Mouse (Mus musculus): Measurements from ENCODE around the gene Rab3b. TPM values are rescaled to one million over a fixed set of nuclear protein-coding genes. Genes with fewer than 3 reads are reported as not detected.
A peak's percentile ranks its signal among the peaks of the same experiment; 100 is the strongest.

The Rab3b gene
- total and polyA plus RNA-seq, 2 experiments from 2014 or later = 86.2 to 298 TPM

GRCm38 (mm10) chr4:108848505-108848848 lies 30.4 kb upstream of the Rab3b start, which contains the start of gene A730015C16Rik:
A730015C16Rik (minus strand) TSS chr4:108848619.
- 14% methylated on average over 20 of the region's 20 CpGs for WGBS
- ATAC-seq (peak; percentile 16; the same call in 1 of the 2 replicates), DNase-seq (peak; percentile 14)
- H3K4me1 ChIP-seq (ENCODE audit: insufficient read depth) = peaks cover 16% of the 10 kb centered on the region
- H3K36me3 ChIP-seq (ENCODE audit: insufficient read depth) = no peaks in the 10 kb centered on the region
- peak within 1 kb of the TSS; percentile 94 for H3K4me2 ChIP-seq (ENCODE audit: low read depth)
- H3K9ac ChIP-seq = peak within 1 kb of the TSS; percentile 61
- no peaks in the 10 kb centered on the region for H3K27me3 ChIP-seq (ENCODE audit: insufficient read depth, low read length)
- H3K27ac ChIP-seq (ENCODE audit: low read depth, low read length) = peak within 1 kb of the TSS; percentile 85
- no peak for TF ChIP-seq CTCF (IDR thresholded peaks at IDR 0.05; ENCODE audit: low read depth)
- H3K4me3 ChIP-seq (ENCODE audit: low read depth, low read length) = peak within 1 kb of the TSS; percentile 59
- no peaks in the 10 kb centered on the region for H3K9me3 ChIP-seq (ENCODE audit: low read length)

DNA sequence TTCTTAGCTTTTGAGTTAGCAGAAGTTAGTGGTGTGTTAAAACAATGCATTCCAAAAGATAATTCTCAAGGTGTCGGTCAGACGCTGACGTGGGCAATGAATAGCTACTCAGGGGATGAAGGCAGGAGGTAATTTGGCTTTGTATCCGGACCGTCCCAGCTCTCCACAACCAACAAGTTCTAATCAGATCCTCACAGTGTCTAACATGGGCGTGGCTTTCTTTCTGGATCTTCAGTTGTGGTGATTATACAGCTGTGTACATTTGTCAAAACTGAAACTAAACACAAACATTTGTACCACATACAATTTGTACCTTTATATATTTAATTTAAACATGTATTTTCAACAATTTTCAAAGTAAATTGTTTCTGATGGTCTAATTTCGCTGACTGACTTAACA lies 12.1 kb upstream of the Rab3b start:
- Histone ChIP-seq H3K4me3 (ENCODE audit: low read depth, low read length) (no peak overlapping the region), H3K9ac (no peak overlapping the region), H3K4me2 (ENCODE audit: low read depth) (no peak overlapping the region), H3K36me3 (ENCODE audit: insufficient read depth) (peaks cover 26% of the 10 kb centered on the region), H3K27ac (ENCODE audit: low read depth, low read length) (no peak overlapping the region), H3K4me1 (ENCODE audit: insufficient read depth) (no peaks in the 10 kb centered on the region), H3K27me3 (ENCODE audit: insufficient read depth, low read length) (no peaks in the 10 kb centered on the region), H3K9me3 (ENCODE audit: low read length) (no peaks in the 10 kb centered on the region)
- WGBS = 84% methylated on average over 7 of the region's 7 CpGs
- DNase-seq (no peak), ATAC-seq (no peak)
- TF ChIP-seq CTCF (IDR thresholded peaks at IDR 0.05; ENCODE audit: low read depth) = no peak

- H3K9ac ChIP-seq = no peak overlapping the region
- no peaks in the 10 kb centered on the region for H3K27me3 ChIP-seq (ENCODE audit: insufficient read depth, low read length)
- no peaks in the 10 kb centered on the region for H3K36me3 ChIP-seq (ENCODE audit: insufficient read depth)
- no peaks in the 10 kb centered on the region for H3K4me1 ChIP-seq (ENCODE audit: insufficient read depth)
- no peak overlapping the region for H3K4me3 ChIP-seq (ENCODE audit: low read depth, low read length)
- H3K4me2 ChIP-seq (ENCODE audit: low read depth) = no peak overlapping the region
- 35% methylated on average over 10 of the region's 10 CpGs for WGBS
- DNase-seq = peak; percentile 94
- no peaks in the 10 kb centered on the region for H3K9me3 ChIP-seq (ENCODE audit: low read length)
- TF ChIP-seq CTCF (IDR thresholded peaks at IDR 0.05; ENCODE audit: low read depth) = peak; percentile 99
- no peak overlapping the region for H3K27ac ChIP-seq (ENCODE audit: low read depth, low read length)
- peak; percentile 93 for ATAC-seq
These were observed 9.0 kb upstream of the Rab3b start for GRCm38 (mm10) chr4:108869730-108870374.

DNA sequence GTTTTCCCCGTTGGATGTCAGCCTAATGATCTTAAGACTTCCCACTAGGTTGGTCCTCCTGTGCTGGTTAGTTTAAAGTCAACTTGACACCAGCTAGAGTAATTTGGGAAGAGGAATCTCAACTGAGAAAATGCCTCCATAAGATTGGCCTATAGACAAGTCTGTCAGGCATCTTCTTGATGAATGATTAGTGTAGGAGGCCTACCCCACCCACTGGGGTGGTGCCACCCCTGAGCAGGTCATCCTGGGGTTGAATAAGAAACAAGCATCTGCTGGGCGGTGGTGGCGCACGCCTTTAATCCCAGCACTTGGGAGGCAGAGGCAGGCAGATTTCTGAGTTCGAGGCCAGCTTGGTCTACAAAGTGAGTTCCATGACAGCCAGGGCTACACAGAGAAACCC lies 5.1 kb upstream of the Rab3b start:
- TF ChIP-seq CTCF (IDR thresholded peaks at IDR 0.05; ENCODE audit: low read depth) = no peak
- Histone ChIP-seq H3K9ac (no peak overlapping the region), H3K4me1 (ENCODE audit: insufficient read depth) (no peaks in the 10 kb centered on the region), H3K4me3 (ENCODE audit: low read depth, low read length) (no peak overlapping the region), H3K9me3 (ENCODE audit: low read length) (no peaks in the 10 kb centered on the region), H3K27ac (ENCODE audit: low read depth, low read length) (no peak overlapping the region), H3K27me3 (ENCODE audit: insufficient read depth, low read length) (no peaks in the 10 kb centered on the region), H3K36me3 (ENCODE audit: insufficient read depth) (no peaks in the 10 kb centered on the region), H3K4me2 (ENCODE audit: low read depth) (no peak overlapping the region)
- 88% methylated on average over 5 of the region's 5 CpGs for WGBS
- DNase-seq (no peak), ATAC-seq (no peak)

DNA sequence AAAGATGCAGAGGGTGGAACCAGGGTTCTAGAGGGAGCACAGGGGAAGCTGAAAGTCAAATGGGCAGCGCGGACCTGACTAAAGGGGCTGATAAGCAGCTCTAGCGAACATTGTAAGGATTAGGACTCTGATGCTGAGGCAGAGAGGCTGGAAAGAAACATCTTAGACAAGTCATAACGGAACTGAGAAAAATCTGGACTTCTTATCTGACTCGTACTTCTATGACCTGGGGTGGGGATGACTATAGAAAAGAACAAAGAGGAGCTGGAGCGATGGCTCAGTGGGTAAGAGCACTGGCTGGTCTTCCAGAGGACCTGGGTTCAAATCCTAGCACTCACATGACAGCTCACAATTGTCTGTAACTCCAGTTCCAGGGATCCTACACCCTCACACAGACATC lies 962 bp upstream of the Rab3b start:
- no peak for DNase-seq

DNA sequence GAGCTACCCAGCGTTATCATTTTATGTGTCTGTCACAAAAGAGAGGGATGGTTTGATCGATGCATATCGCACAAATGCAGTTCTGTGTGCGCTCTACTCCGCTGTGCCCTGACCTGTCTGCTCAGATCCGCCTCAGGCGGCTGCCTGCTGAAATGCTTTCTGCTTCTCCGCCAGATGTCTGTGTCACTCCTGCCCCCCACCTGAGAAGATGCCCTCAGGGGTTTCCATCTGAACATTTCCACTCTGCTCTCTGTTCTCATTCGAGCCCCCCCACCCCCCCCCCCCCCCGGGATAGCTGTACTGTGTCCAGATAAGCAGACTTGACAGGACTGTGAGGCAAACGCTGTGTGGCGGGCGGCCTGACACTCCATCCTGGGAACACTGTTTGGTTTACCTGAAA lies 5.0 kb downstream of the Rab3b start:
- no peak for TF ChIP-seq CTCF (IDR thresholded peaks at IDR 0.05; ENCODE audit: low read depth)
- no peak for DNase-seq
- H3K27ac ChIP-seq (ENCODE audit: low read depth, low read length) = no peak overlapping the region

More for the DNA sequence above, 962 bp upstream of the Rab3b start:
- TF ChIP-seq CTCF (IDR thresholded peaks at IDR 0.05; ENCODE audit: low read depth) = no peak
- no peak for ATAC-seq
- H3K27me3 ChIP-seq (ENCODE audit: insufficient read depth, low read length) = no peaks in the 10 kb centered on the region
- no peak overlapping the region for H3K27ac ChIP-seq (ENCODE audit: low read depth, low read length)
- no peaks in the 10 kb centered on the region for H3K9me3 ChIP-seq (ENCODE audit: low read length)
- 86% methylated on average over 6 of the region's 6 CpGs for WGBS
- no peaks in the 10 kb centered on the region for H3K4me1 ChIP-seq (ENCODE audit: insufficient read depth)
- no peak overlapping the region for H3K4me3 ChIP-seq (ENCODE audit: low read depth, low read length)
- H3K4me2 ChIP-seq (ENCODE audit: low read depth) = no peak overlapping the region
- no peaks in the 10 kb centered on the region for H3K36me3 ChIP-seq (ENCODE audit: insufficient read depth)
- H3K9ac ChIP-seq = no peak overlapping the region

GRCm38 (mm10) chr4:108887456-108887855 lies 8.6 kb downstream of the Rab3b start:
- no peaks in the 10 kb centered on the region for H3K27me3 ChIP-seq (ENCODE audit: insufficient read depth, low read length)
- ATAC-seq = no peak
- no peak overlapping the region for H3K4me3 ChIP-seq (ENCODE audit: low read depth, low read length)
- peaks cover 5% of the 10 kb centered on the region for H3K9me3 ChIP-seq (ENCODE audit: low read length)
- WGBS = 90% methylated on average over 4 of the region's 4 CpGs
- DNase-seq = no peak
- H3K9ac ChIP-seq = no peak overlapping the region
- H3K27ac ChIP-seq (ENCODE audit: low read depth, low read length) = no peak overlapping the region
- no peaks in the 10 kb centered on the region for H3K36me3 ChIP-seq (ENCODE audit: insufficient read depth)
- TF ChIP-seq CTCF (IDR thresholded peaks at IDR 0.05; ENCODE audit: low read depth) = no peak
- H3K4me1 ChIP-seq (ENCODE audit: insufficient read depth) = no peaks in the 10 kb centered on the region
- H3K4me2 ChIP-seq (ENCODE audit: low read depth) = no peak overlapping the region

More for the DNA sequence above, 5.0 kb downstream of the Rab3b start:
- no peaks in the 10 kb centered on the region for H3K36me3 ChIP-seq (ENCODE audit: insufficient read depth)
- no peak overlapping the region for H3K9ac ChIP-seq
- no peaks in the 10 kb centered on the region for H3K27me3 ChIP-seq (ENCODE audit: insufficient read depth, low read length)
- H3K9me3 ChIP-seq (ENCODE audit: low read length) = peaks cover 5% of the 10 kb centered on the region
- H3K4me2 ChIP-seq (ENCODE audit: low read depth) = no peak overlapping the region
- no peak overlapping the region for H3K4me3 ChIP-seq (ENCODE audit: low read depth, low read length)
- ATAC-seq = no peak
- 63% methylated on average over 13 of the region's 13 CpGs for WGBS
- H3K4me1 ChIP-seq (ENCODE audit: insufficient read depth) = no peaks in the 10 kb centered on the region
